Mouse (Mus musculus): ENCODE measurements around the gene Itpka.
"Not testable (repeated sequence)": the region's sequence is repeated elsewhere in the genome, so short reads cannot be mapped to it uniquely, and the experiment has no call there.

Gene Itpka

DNA sequence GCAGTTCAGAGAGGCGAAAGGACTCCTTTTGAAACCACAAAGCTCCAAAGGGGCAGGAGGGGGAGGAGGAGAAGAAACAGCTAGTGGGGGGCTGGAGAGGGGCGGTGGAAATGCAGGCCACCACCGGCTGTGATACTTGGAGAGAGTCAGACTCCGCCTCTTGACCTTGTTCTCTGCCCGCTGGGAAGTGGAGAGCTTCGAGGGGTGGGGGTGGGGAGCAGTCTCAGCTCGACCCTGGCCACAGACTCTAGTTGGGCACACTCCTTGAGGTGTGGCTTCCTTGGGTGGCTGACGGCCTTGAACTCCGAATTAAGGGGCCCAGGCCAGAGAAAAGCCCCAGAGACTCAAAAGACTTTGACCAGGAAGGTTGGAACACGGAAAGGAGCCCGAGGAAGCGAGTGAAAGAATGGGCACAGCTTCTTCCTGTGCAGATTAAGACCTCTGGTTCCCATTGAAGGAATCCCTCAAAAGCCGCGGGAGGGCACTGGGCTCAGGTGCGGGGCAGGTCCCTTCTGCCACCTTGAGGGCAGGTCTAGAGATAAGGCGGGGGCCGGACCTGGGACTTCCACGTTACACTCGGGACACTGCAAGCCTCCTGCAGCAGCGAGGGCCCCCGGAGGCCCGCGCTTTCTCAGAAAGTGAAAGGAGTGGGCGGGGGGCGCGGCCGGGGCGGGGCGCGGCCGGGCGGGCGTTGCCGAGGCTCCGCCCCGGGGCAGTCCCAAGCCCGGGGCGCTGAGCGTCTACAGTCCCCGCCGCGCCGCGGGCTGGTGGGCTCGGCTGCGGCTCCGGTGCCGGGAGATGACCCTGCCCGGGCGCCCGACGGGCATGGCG lies at the start of gene Itpka:
Itpka (plus strand) TSS at position 757 of the 831 bp plus-strand sequence.
- peak in 1 of 2 experiments; percentile 49 for DNase-seq (ENCODE audit: low spot score in 2 of 2)

- DNase-seq (ENCODE audit: low spot score in 2 of 2): no peak
Observed at GRCm38 (mm10) chr2:119694826-119695225, 47.3 kb upstream of the Itpka start.

DNA sequence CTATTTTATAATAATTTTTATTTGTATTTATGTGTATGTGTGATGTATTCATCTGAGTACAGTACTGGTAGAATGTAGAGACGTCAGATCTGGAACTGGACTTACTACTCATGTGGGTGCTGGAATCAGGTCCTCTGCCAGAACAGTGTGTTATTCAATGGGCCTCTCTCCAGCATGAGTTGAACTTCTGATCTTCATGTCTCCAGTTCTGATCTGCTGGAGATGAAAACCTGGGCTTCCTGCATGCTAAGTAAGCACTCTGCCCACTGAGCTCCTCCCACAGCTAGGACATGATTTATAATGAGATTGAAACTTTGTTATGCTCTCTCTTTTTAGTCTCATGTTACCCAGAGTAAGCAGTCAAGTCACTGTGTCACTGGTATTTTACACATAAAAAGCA lies 46.0 kb upstream of the Itpka start:
- no peak for DNase-seq (ENCODE audit: low spot score in 2 of 2)

DNA sequence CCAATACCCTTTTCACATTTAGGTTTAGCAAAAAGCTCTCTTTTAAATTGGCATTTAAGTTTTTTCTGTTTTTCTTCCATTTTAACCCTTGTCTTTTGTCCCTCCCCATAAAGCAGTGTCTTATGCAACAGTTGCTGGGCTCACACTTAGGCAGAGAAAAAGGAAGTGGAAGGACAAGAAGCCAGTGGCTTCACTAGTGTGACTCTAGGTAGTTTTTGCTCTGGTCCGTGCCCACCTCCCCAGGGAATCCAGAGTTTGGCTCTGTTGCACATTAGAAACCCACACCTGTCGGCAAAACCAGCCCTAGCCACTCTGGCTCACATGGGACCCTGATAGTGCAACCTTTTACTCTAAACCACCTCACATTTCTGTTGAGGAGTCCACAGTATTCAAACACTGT lies 43.7 kb upstream of the Itpka start:
- DNase-seq (ENCODE audit: low spot score in 2 of 2): no peak

GRCm38 (mm10) chr2:119699962-119700361 lies 42.2 kb upstream of the Itpka start:
- DNase-seq (ENCODE audit: low spot score in 2 of 2): no peak

DNA sequence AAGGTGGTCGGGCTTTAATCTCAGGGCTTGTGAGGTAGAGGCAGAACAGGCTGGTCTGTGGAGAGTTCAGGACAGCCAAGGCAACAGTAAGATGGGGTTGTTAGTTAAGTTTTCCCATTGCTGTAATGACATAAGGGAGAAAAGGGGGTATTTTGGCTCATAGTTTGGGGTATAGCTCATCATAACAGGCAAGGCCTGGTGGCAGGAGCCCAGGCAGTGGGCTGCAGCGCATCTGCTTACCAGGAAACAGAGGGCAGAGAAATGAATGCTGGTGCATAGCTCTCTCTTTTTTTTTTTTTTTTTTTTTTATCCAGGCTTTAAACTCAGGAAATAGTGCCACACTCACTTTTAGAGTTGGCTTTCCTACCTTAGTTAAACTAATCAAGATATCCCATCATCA lies 39.0 kb upstream of the Itpka start:
- no peak for DNase-seq (ENCODE audit: low spot score in 2 of 2)

GRCm38 (mm10) chr2:119707676-119708075 lies 34.5 kb upstream of the Itpka start:
- DNase-seq (ENCODE audit: low spot score in 2 of 2): no peak

GRCm38 (mm10) chr2:119710011-119710410 lies 32.1 kb upstream of the Itpka start:
- DNase-seq (ENCODE audit: low spot score in 2 of 2): no peak

DNA sequence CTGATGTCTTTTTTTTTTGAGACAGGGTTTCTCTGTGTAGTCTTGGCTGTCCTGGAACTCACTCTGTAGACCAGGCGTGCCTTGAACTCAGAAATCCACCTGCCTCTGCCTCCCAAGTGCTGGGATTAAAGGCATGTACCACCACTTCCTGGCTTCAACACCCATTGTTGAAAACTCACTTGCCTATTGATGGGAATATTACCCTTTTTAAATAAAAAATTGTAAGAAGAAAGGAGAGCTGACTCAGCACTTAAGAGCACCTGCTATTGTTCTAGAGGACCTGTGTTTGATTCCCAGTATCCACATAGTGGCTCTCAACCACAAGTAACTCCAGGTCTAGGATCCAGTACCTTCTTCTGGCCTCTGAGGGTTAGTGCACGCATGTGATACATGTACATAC lies 26.3 kb upstream of the Itpka start:
- DNase-seq (ENCODE audit: low spot score in 2 of 2): not testable (repeated sequence)

GRCm38 (mm10) chr2:119721070-119721469 lies 21.1 kb upstream of the Itpka start:
- DNase-seq (ENCODE audit: low spot score in 2 of 2): no peak

- DNase-seq (ENCODE audit: low spot score in 2 of 2): no peak
Observed at GRCm38 (mm10) chr2:119727762-119728416, 14.2 kb upstream of the Itpka start.

GRCm38 (mm10) chr2:119730735-119731134 lies 11.4 kb upstream of the Itpka start:
- no peak for DNase-seq (ENCODE audit: low spot score in 2 of 2)

DNA sequence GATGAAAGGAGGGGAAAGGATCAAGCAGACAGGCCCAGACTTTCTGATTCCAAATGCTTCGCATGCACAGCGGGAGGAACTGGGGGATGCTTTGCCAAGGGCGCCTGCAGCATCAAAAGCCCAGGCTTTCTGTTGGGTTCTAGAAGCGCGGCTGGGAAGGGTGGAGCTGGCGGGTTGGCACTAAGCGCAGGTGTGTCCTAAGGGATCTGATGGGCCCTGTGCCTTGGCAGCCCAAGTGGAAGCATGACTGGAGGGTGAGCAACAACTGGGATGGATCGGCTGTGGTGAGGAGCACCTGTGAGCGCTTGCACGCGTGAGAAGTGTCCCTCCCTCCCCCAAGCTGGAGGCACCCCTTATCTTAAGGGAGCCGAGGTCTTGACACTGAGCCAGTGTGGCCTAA lies 5.0 kb upstream of the Itpka start:
- no peak for DNase-seq (ENCODE audit: low spot score in 2 of 2)

- no peak for DNase-seq (ENCODE audit: low spot score in 2 of 2)
Observed at GRCm38 (mm10) chr2:119740567-119740966, 1.6 kb upstream of the Itpka start.

DNA sequence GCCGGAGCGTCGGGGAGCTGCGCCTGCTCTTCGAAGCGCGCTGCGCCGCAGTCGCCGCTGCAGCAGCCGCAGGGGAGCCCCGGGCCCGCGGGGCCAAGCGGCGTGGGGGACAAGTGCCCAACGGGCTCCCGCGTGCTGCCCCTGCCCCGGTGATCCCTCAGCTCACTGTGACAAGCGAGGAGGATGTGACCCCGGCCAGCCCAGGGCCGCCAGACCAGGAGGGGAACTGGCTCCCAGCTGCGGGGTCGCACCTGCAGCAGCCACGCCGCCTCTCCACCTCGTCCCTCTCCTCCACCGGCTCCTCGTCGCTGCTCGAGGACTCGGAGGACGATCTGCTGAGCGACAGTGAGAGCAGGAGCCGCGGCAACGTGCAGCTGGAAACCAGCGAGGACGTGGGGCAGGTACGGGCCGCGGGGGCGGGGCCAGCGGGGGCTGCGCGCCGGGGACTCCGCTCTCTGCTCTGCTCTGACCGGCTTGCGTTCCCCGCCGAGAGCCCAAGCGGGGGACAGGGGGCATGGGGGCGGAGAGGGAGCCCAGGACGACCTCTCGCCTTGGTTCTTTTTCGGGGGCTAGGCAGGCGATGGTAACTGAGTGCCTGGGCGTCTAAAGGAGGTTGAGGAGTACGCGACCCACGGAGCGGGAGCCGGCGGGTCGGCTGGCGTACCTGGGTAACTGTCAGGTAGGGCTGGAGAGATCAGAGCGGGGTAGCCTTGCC lies 481 bp downstream of the Itpka start:
- no peak for DNase-seq (ENCODE audit: low spot score in 2 of 2)

- no peak for DNase-seq (ENCODE audit: low spot score in 2 of 2)
Observed at GRCm38 (mm10) chr2:119743176-119743807, 1.2 kb downstream of the Itpka start.

DNA sequence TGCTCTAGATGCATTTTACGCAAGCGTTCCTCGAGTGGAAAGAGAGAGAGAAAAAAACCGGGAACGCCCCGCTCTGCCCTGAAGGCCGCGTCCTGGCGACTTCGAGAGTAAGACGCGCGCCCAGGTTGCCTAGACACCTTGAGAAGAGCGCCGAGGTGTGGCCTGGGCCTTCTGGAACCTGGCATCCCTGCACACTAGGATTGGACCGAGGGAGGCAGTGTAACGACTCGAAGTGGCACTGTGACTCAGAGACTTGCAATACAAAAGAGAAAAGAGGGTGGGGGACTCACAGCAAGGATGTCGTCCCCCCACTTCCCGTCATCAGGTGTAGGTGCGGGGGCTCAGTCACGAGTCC lies 1.6 kb downstream of the Itpka start:
- DNase-seq (ENCODE audit: low spot score in 2 of 2): no peak

GRCm38 (mm10) chr2:119744163-119745111 lies 2.3 kb downstream of the Itpka start:
- peak in 1 of 2 experiments; percentile 39 for DNase-seq (ENCODE audit: low spot score in 2 of 2)

DNA sequence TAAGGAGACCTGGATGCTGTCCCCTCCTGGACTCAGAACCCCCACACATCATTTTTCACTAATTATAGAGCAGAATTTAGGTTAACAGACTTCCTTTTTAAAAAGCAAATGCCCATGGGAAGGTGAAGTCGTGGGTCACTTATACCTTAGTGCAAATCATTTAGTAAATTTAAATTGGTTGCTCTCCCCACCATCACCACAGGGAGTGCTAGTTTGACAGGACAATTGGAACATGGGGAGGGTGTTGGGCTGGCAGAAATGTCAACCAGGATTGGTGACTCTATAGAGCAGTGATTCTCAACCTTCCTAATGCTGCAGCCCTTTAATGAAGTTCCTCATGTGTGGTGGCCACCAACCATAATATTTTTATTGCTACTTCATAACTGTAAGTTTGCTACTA lies 3.1 kb downstream of the Itpka start:
- DNase-seq (ENCODE audit: low spot score in 2 of 2): no peak

GRCm38 (mm10) chr2:119747554-119747953 lies 5.4 kb downstream of the Itpka start:
- no peak for DNase-seq (ENCODE audit: low spot score in 2 of 2)

DNA sequence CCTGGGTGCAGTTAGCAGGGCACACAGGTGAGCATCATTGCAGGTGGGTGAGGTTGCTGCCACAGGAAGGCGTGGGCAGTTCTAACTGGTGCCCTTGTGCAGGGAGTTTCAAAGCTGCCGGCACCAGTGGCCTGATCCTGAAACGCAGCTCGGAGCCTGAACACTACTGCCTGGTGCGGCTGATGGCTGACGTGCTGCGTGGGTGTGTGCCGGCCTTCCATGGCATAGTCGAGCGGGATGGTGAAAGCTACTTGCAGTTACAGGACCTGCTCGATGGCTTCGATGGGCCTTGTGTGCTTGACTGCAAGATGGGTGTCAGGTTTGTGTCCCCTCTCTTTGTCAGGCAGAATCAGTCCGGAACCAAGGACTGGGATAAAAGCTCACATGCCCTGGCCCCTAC lies 7.1 kb downstream of the Itpka start:
- no peak for DNase-seq (ENCODE audit: low spot score in 2 of 2)
